Mouse (Mus musculus) MEL (cell line): ENCODE measurements around the gene Tmem176b. TPM values are rescaled to one million over a fixed set of nuclear protein-coding genes. Genes with fewer than 3 reads are reported as not detected.

ENCODE experiments used
- DNase-seq: peaks from one replicate; pipeline ENCODE4 v3.0.0; 2011; ENCODE audit warnings: low read depth, low spot score
- H3K27ac ChIP-seq: 2 replicates; pipeline ENCODE4 v1.5.1; 2012; ENCODE audit warnings: low read depth, mild to moderate bottlenecking, control low read depth, low read length, moderate library complexity; ENCODE audit not compliant: control insufficient read depth
- H3K27me3 ChIP-seq, 2 experiments: fragments of 150-350 bp in 1 of 2; sonication (generic) in 1 of 2; 2 replicates each; pipeline ENCODE4 v1.6.1; 2012; ENCODE audit warnings: low read length in 2 of 2, mild to moderate bottlenecking in 2 of 2, improper control_type of control experiment in 1 of 2, moderate library complexity in 1 of 2; ENCODE audit not compliant: insufficient read depth in 2 of 2, control insufficient read depth in 1 of 2
- H3K36me3 ChIP-seq, 2 experiments: 2 replicates each; pipeline ENCODE4 v1.6.1; 2012 to 2014; ENCODE audit warnings: low read length in 2 of 2, improper control_type of control experiment in 1 of 2, inconsistent platforms in 1 of 2, mild to moderate bottlenecking in 1 of 2; ENCODE audit not compliant: insufficient read depth in 2 of 2, control insufficient read depth in 1 of 2
- H3K4me1 ChIP-seq, 2 experiments: fragments of 150-350 bp in 1 of 2; sonication (generic) in 1 of 2; 2 replicates each; pipeline ENCODE4 v1.6.1; 2012; ENCODE audit warnings: low read length in 2 of 2, improper control_type of control experiment in 1 of 2, mild to moderate bottlenecking in 1 of 2; ENCODE audit not compliant: insufficient read depth in 2 of 2, control insufficient read depth in 1 of 2
- H3K4me3 ChIP-seq, 2 experiments: fragments of 150-350 bp in 1 of 2; sonication (generic) in 1 of 2; 2 replicates each; pipeline ENCODE4 v1.5.1; 2012; ENCODE audit warnings: low read depth in 2 of 2, low read length in 2 of 2, mild to moderate bottlenecking in 2 of 2, moderate library complexity in 2 of 2, control low read depth in 1 of 2, improper control_type of control experiment in 1 of 2; ENCODE audit not compliant: control insufficient read depth in 1 of 2, insufficient read depth in 1 of 2
- H3K79me2 ChIP-seq: 2 replicates; pipeline ENCODE4 v1.6.1; 2012; ENCODE audit warnings: mild to moderate bottlenecking, low read length, moderate library complexity; ENCODE audit not compliant: control insufficient read depth, poor library complexity, insufficient read depth
- H3K9ac ChIP-seq: 2 replicates; pipeline ENCODE4 v1.6.1; 2012; ENCODE audit warnings: low read depth, mild to moderate bottlenecking, control low read depth, low read length, moderate library complexity; ENCODE audit not compliant: control insufficient read depth, poor library complexity, severe bottlenecking
- H3K9me3 ChIP-seq: fragments of 150-350 bp; sonication (generic); replicated peaks from 2 replicates; pipeline ENCODE4 v1.6.1; 2012; ENCODE audit warnings: mild to moderate bottlenecking, low read length, improper control_type of control experiment, moderate library complexity; ENCODE audit not compliant: insufficient read depth
- CTCF ChIP-seq, 3 experiments: IDR thresholded peaks in 2 of 3; conservative IDR thresholded peaks in 1 of 3; 2 replicates each; pipeline ENCODE4 v1.5.1; 2011 to 2012; ENCODE audit warnings: low read length in 3 of 3, low read depth in 2 of 3, mild to moderate bottlenecking in 2 of 3, improper control_type of control experiment in 1 of 3, inconsistent platforms in 1 of 3, mixed read lengths in 1 of 3, moderate library complexity in 1 of 3; ENCODE audit not compliant: control insufficient read depth in 1 of 3, insufficient read depth in 1 of 3, poor library complexity in 1 of 3, severe bottlenecking in 1 of 3
- ELF1 ChIP-seq: IDR thresholded peaks from 2 replicates; pipeline ENCODE4 v1.6.1; 2014; ENCODE audit warnings: low read depth, mild to moderate bottlenecking, inconsistent platforms, low read length, improper control_type of control experiment, moderate library complexity
- EP300 ChIP-seq, 2 experiments: IDR thresholded peaks; 2 replicates each; pipeline ENCODE4 v1.6.1; 2011; ENCODE audit warnings: improper control_type of control experiment in 2 of 2, low read length in 2 of 2, low read depth in 1 of 2, mild to moderate bottlenecking in 1 of 2
- KAT2A ChIP-seq: conservative IDR thresholded peaks from 2 replicates; pipeline ENCODE4 v1.6.1; 2012; ENCODE audit warnings: low read depth, low read length, improper control_type of control experiment, inconsistent platforms
- MAX ChIP-seq: IDR thresholded peaks from 2 replicates; pipeline ENCODE4 v1.6.1; 2011; ENCODE audit warnings: low read length, improper control_type of control experiment
- MAZ ChIP-seq: IDR thresholded peaks from 2 replicates; pipeline ENCODE4 v1.6.1; 2012; ENCODE audit warnings: low read depth, mild to moderate bottlenecking, inconsistent platforms, low read length, improper control_type of control experiment
- MEF2A ChIP-seq: IDR thresholded peaks from 2 replicates; pipeline ENCODE4 v1.6.1; 2014; ENCODE audit warnings: low read depth, mild to moderate bottlenecking, inconsistent platforms, low read length, improper control_type of control experiment; ENCODE audit not compliant: poor library complexity, insufficient replicate concordance, severe bottlenecking; ENCODE audit errors: extremely low read depth
- POLR2A ChIP-seq, 2 experiments: IDR thresholded peaks; 2 replicates each; pipeline ENCODE4 v1.6.1; 2011 to 2012; ENCODE audit warnings: low read length in 2 of 2, mild to moderate bottlenecking in 2 of 2, control low read depth in 1 of 2, improper control_type of control experiment in 1 of 2, low read depth in 1 of 2, moderate library complexity in 1 of 2; ENCODE audit not compliant: control insufficient read depth in 1 of 2, insufficient read depth in 1 of 2, poor library complexity in 1 of 2
- POLR2AphosphoS5 ChIP-seq: IDR thresholded peaks from 2 replicates; pipeline ENCODE4 v1.6.1; 2012; ENCODE audit warnings: low read depth, borderline replicate concordance, mild to moderate bottlenecking, inconsistent platforms, low read length, moderate library complexity, mixed read lengths
- RAD21 ChIP-seq: IDR thresholded peaks from 2 replicates; pipeline ENCODE4 v1.6.1; 2011; ENCODE audit warnings: mild to moderate bottlenecking, low read depth, low read length, improper control_type of control experiment
- SMC3 ChIP-seq: IDR thresholded peaks from 2 replicates; pipeline ENCODE4 v1.6.1; 2011; ENCODE audit warnings: low read depth, low read length, improper control_type of control experiment
- TBP ChIP-seq: IDR thresholded peaks from 2 replicates; pipeline ENCODE4 v1.8.0; 2011; ENCODE audit warnings: low read depth, low read length, improper control_type of control experiment
- TCF12 ChIP-seq: IDR thresholded peaks from 2 replicates; pipeline ENCODE4 v1.6.1; 2014; ENCODE audit warnings: low read depth, mild to moderate bottlenecking, inconsistent platforms, low read length, improper control_type of control experiment, moderate library complexity
- USF1 ChIP-seq: IDR thresholded peaks from 2 replicates; pipeline ENCODE4 v1.6.1; 2014; ENCODE audit warnings: low read depth, mild to moderate bottlenecking, inconsistent platforms, low read length, improper control_type of control experiment, moderate library complexity
- USF2 ChIP-seq, 2 experiments: IDR thresholded peaks; 2 replicates each; pipeline ENCODE4 v1.6.1; 2011 to 2012; ENCODE audit warnings: improper control_type of control experiment in 2 of 2, low read length in 2 of 2, borderline replicate concordance in 1 of 2, inconsistent platforms in 1 of 2, low read depth in 1 of 2, mild to moderate bottlenecking in 1 of 2; ENCODE audit not compliant: insufficient read depth in 1 of 2
- ZC3H11A ChIP-seq: IDR thresholded peaks from 2 replicates; pipeline ENCODE4 v1.6.1; 2012; ENCODE audit warnings: low read depth, mild to moderate bottlenecking, inconsistent platforms, low read length, improper control_type of control experiment
- ZKSCAN1 ChIP-seq: IDR thresholded peaks from 2 replicates; pipeline ENCODE4 v1.6.1; 2012; ENCODE audit warnings: low read depth, mild to moderate bottlenecking, inconsistent platforms, low read length, improper control_type of control experiment, moderate library complexity
- polyA plus RNA-seq, 2 experiments: library from polyadenylated mRNA; stranded (reverse) in 1 of 2; unstranded in 1 of 2; fragments of >175 nt in 1 of 2; fragments of >200 nt in 1 of 2; gene quantifications; 2 replicates each; pipeline versions ENCODE4 v1.2.1 to v1.2.4; 2012; ENCODE audit warnings: low replicate concordance in 2 of 2, low read depth in 1 of 2; ENCODE audit not compliant: insufficient read length in 2 of 2, insufficient read depth in 1 of 2, missing spikeins in 1 of 2
- total RNA-seq: library from RNA; depleted of rRNA; stranded (reverse); fragments of 300-350 nt; gene quantifications from 2 replicates; pipeline ENCODE4 v1.2.3, GENCODE M21; 2012

Gene Tmem176b
- total and polyA plus RNA-seq, 3 experiments = 23.0 to 77.0 TPM; not detected in 1

- no peaks in the 10 kb centered on the region for H3K9me3 ChIP-seq
- TF ChIP-seq POLR2A (IDR thresholded peaks at IDR 0.05; ENCODE audit: control insufficient read depth in 1 of 2, insufficient read depth in 1 of 2, low read depth in 1 of 2, low read length in 2 of 2, poor library complexity in 1 of 2) = no peak
- no peak for TF ChIP-seq TBP
- TF ChIP-seq POLR2AphosphoS5 = no peak
- no peak for TF ChIP-seq KAT2A
- TF ChIP-seq CTCF (IDR thresholded peaks at IDR 0.05 in 2 of 3, conservative IDR thresholded peaks at IDR 0.05 in 1 of 3; ENCODE audit: control insufficient read depth in 1 of 3, insufficient read depth in 1 of 3, low read depth in 2 of 3, low read length in 3 of 3, poor library complexity in 1 of 3, severe bottlenecking in 1 of 3) = no peak
- no peak for TF ChIP-seq TCF12
- TF ChIP-seq MAZ = no peak
- TF ChIP-seq MEF2A = no peak
- no peak for TF ChIP-seq ZC3H11A
- TF ChIP-seq EP300 (IDR thresholded peaks at IDR 0.05; ENCODE audit: low read depth in 1 of 2, low read length in 2 of 2) = no peak
- no peak for DNase-seq
Measured at GRCm38 (mm10) chr6:48860851-48861250, 19.6 kb upstream of the Tmem176b start.

GRCm38 (mm10) chr6:48860130-48860815 lies 19.0 kb upstream of the Tmem176b start:
- TF ChIP-seq ELF1 = no peak
- peak; percentile 57 for TF ChIP-seq RAD21
- peak; percentile 61; the same call in 1 of the 2 replicates for TF ChIP-seq MAX
- peak; percentile 54; the same call in 1 of the 2 replicates for TF ChIP-seq ZKSCAN1
- TF ChIP-seq CTCF (IDR thresholded peaks at IDR 0.05 in 2 of 3, conservative IDR thresholded peaks at IDR 0.05 in 1 of 3; ENCODE audit: control insufficient read depth in 1 of 3, insufficient read depth in 1 of 3, low read depth in 2 of 3, low read length in 3 of 3, poor library complexity in 1 of 3, severe bottlenecking in 1 of 3) = peak; percentile 54 to 79 (median 70)
- TF ChIP-seq SMC3 = peak; percentile 67
- TF ChIP-seq ZC3H11A = peak; percentile 17
- peak; percentile 46; the same call in 1 of the 2 replicates for TF ChIP-seq USF1
- 0 out of 2 replicates have a peak, but pooled peaks have one; percentile 44 for TF ChIP-seq MAZ
- no peak for TF ChIP-seq USF2 (IDR thresholded peaks at IDR 0.05; ENCODE audit: borderline replicate concordance in 1 of 2, insufficient read depth in 1 of 2, low read depth in 1 of 2, low read length in 2 of 2)
- Histone ChIP-seq H3K79me2 (no peaks in the 10 kb centered on the region), H3K4me1 (peaks cover 0 to 8% of the 10 kb centered on the region in 2 experiments; a peak in 1 of 4 replicates), H3K9me3 (no peaks in the 10 kb centered on the region), H3K4me3 (no peak overlapping the region), H3K36me3 (peaks cover 0 to 3% of the 10 kb centered on the region in 2 experiments; a peak in 2 of 4 replicates), H3K27me3 (no peaks in the 10 kb centered on the region), H3K27ac (no peak overlapping the region), H3K9ac (no peak overlapping the region)
- DNase-seq = peak; percentile 81

More at GRCm38 (mm10) chr6:48860851-48861250, 19.6 kb upstream of the Tmem176b start:
- H3K9ac ChIP-seq = no peak overlapping the region
- H3K36me3 ChIP-seq = no peaks in the 10 kb centered on the region; a peak in 2 of 4 replicates
- no peak overlapping the region for H3K4me3 ChIP-seq
- H3K79me2 ChIP-seq = no peaks in the 10 kb centered on the region
- no peaks in the 10 kb centered on the region for H3K27me3 ChIP-seq
- H3K27ac ChIP-seq = no peak overlapping the region
- peaks cover 0 to 9% of the 10 kb centered on the region in 2 experiments; a peak in 1 of 4 replicates for H3K4me1 ChIP-seq
